Comparison of ENCODE assay signal across 9 mouse cellular contexts in genomic region chr7:27765176-27765886, GRCm38 (mm10). TPM values are rescaled to one million over a fixed set of nuclear protein-coding genes. Genes with fewer than 3 reads are reported as not detected.
DNase-seq lines count a peak whose midpoint lies in the region; ATAC-seq and TF ChIP-seq lines count a peak whose summit lies in the region.
"Had no signal": no experiment of that assay in that cellular context is flagged by ENCODE, and none has a peak within 500 bp of the region (broad histone marks: within the 10 kb centered on the region; RNA-seq: fewer than 3 reads in every experiment).

No protein-coding gene starts in this region.

- no peak for TF ChIP-seq POLR2A in kidney, adult 2 months (IDR thresholded peaks at IDR 0.05; ENCODE audit: low read depth, low read length)

- H3K9me3 ChIP-seq in kidney, embryonic 14.5 days (ENCODE audit: control insufficient read depth, low read length): no peaks in the 10 kb centered on the region
- no peaks in the 10 kb centered on the region for H3K9me3 ChIP-seq in forebrain, embryonic 13.5 days (replicated peaks)
- no peaks in the 10 kb centered on the region for H3K9me3 ChIP-seq in limb, embryonic 15.5 days
- no peaks in the 10 kb centered on the region; the same call in 1 of the 2 replicates for H3K9me3 ChIP-seq in neural tube, embryonic 13.5 days

- no peak for TF ChIP-seq CTCF in kidney, adult 2 months (conservative IDR thresholded peaks at IDR 0.05; ENCODE audit: insufficient read depth, insufficient read length, low read depth, low read length)

- peak overlapping the region; percentile 2; the same call in 1 of the 2 replicates for H3K9ac ChIP-seq in kidney, embryonic 14.5 days (ENCODE audit: low read depth, low read length)
- H3K9ac ChIP-seq in forebrain, embryonic 13.5 days: peak overlapping the region; percentile 16; the same call in 1 of the 2 replicates
- no peak overlapping the region for H3K9ac ChIP-seq in limb, embryonic 15.5 days
- H3K9ac ChIP-seq in neural tube, embryonic 13.5 days: peak overlapping the region; percentile 54

- ATAC-seq in kidney, embryonic 14.5 days (ENCODE audit: low FRiP score, low TSS enrichment): 0 out of 2 replicates have a peak, but pooled peaks have one; percentile 57
- ATAC-seq in forebrain, embryonic 13.5 days: no peak; the same call in 1 of the 2 replicates
- no peak for ATAC-seq in limb, embryonic 15.5 days (ENCODE audit: insufficient number of reproducible peaks, low FRiP score, low TSS enrichment, low read depth)
- no peak for ATAC-seq in neural tube, embryonic 13.5 days (ENCODE audit: low read depth)

- no peaks in the 10 kb centered on the region for H3K36me3 ChIP-seq in kidney, embryonic 14.5 days (ENCODE audit: control insufficient read depth, insufficient read depth, low read length)
- H3K36me3 ChIP-seq in kidney, adult 2 months (ENCODE audit: control insufficient read depth, insufficient read depth, low read length): no peaks in the 10 kb centered on the region
- H3K36me3 ChIP-seq in forebrain, embryonic 13.5 days (ENCODE audit: poor library complexity, severe bottlenecking): no peaks in the 10 kb centered on the region
- no peaks in the 10 kb centered on the region for H3K36me3 ChIP-seq in limb, embryonic 15.5 days
- H3K36me3 ChIP-seq in neural tube, embryonic 13.5 days: no peaks in the 10 kb centered on the region

- DNase-seq in kidney, adult 2 months: no peak
- no peak for DNase-seq in gastrocnemius, postnatal 25 days
- DNase-seq in layer of hippocampus, adult 11-12 months (ENCODE audit: low spot score): no peak
- DNase-seq in adipocyte (ENCODE audit: low spot score): no peak
- DNase-seq: cerebellum, postnatal 14 days had no signal

- H3K4me2 ChIP-seq in kidney, embryonic 14.5 days (replicated peaks; ENCODE audit: low read depth, low read length): peak overlapping the region; percentile 48
- peak overlapping the region; percentile 56 for H3K4me2 ChIP-seq in forebrain, embryonic 13.5 days
- H3K4me2 ChIP-seq in limb, embryonic 15.5 days: peak overlapping the region; percentile 47
- H3K4me2 ChIP-seq in neural tube, embryonic 13.5 days: peak overlapping the region; percentile 52

- peak overlapping the region; percentile 14 for H3K4me3 ChIP-seq in kidney, embryonic 14.5 days (ENCODE audit: low read length)
- no peak overlapping the region for H3K4me3 ChIP-seq in kidney, adult 2 months (ENCODE audit: insufficient read depth, low read depth, low read length)
- peak overlapping the region; percentile 31 for H3K4me3 ChIP-seq in forebrain, embryonic 13.5 days
- peak overlapping the region; percentile 30 for H3K4me3 ChIP-seq in limb, embryonic 15.5 days
- H3K4me3 ChIP-seq in neural tube, embryonic 13.5 days: peak overlapping the region; percentile 29

- WGBS in kidney, embryonic 14.5 days: 17% methylated on average over 17 of the region's 17 CpGs
- WGBS in kidney, adult 2 months: 8% methylated on average over 17 of the region's 17 CpGs
- WGBS in forebrain, embryonic 13.5 days: 17% methylated on average over 16 of the region's 17 CpGs
- 9% methylated on average over 17 of the region's 17 CpGs for WGBS in limb, embryonic 15.5 days
- 17% methylated on average over 17 of the region's 17 CpGs for WGBS in neural tube, embryonic 13.5 days

- peaks cover 2% of the 10 kb centered on the region; the same call in 1 of the 2 replicates for H3K27me3 ChIP-seq in kidney, embryonic 14.5 days (ENCODE audit: control insufficient read depth, insufficient read depth, low read length)
- H3K27me3 ChIP-seq in kidney, adult 2 months (replicated peaks; ENCODE audit: control insufficient read depth, insufficient read depth, low read length): no peaks in the 10 kb centered on the region
- H3K27me3 ChIP-seq in forebrain, embryonic 13.5 days: no peaks in the 10 kb centered on the region
- no peaks in the 10 kb centered on the region for H3K27me3 ChIP-seq in limb, embryonic 15.5 days
- no peaks in the 10 kb centered on the region for H3K27me3 ChIP-seq in neural tube, embryonic 13.5 days

- H3K4me1 ChIP-seq in kidney, embryonic 14.5 days (ENCODE audit: control insufficient read depth, insufficient read depth, low read length): no peaks in the 10 kb centered on the region
- no peaks in the 10 kb centered on the region for H3K4me1 ChIP-seq in kidney, adult 2 months (ENCODE audit: control insufficient read depth, insufficient read depth, low read length)
- H3K4me1 ChIP-seq in forebrain, embryonic 13.5 days: peaks cover 4% of the 10 kb centered on the region; the same call in 1 of the 2 replicates
- H3K4me1 ChIP-seq in limb, embryonic 15.5 days: 0 out of 2 replicates have a peak, but pooled peaks cover 4% of the 10 kb centered on the region
- H3K4me1 ChIP-seq in neural tube, embryonic 13.5 days (replicated peaks): no peaks in the 10 kb centered on the region

- no peak overlapping the region for H3K27ac ChIP-seq in kidney, embryonic 14.5 days (ENCODE audit: low read depth, low read length)
- H3K27ac ChIP-seq in kidney, adult 2 months (ENCODE audit: insufficient read depth, low read depth, low read length): no peak overlapping the region
- no peak overlapping the region for H3K27ac ChIP-seq in forebrain, embryonic 13.5 days
- H3K27ac ChIP-seq in limb, embryonic 15.5 days: no peak overlapping the region
- H3K27ac ChIP-seq in neural tube, embryonic 13.5 days (replicated peaks): no peak overlapping the region

RNA-seq across cellular contexts. Expression of gene Zfp60, which starts 34.1 kb away (rescaled TPM):
- 26.7 and 41.5 TPM in 2 replicates for polyA plus RNA-seq in kidney, embryonic 14.5 days (2014; fragmentation: Nextera tagmentation; extraction: Ambion mirVana)
- 1.7 and 2.4 TPM in 2 replicates for polyA plus RNA-seq in kidney, adult 2 months (2012; rRNA removed)
- 116 and 129 TPM in 2 replicates for polyA plus RNA-seq in forebrain, embryonic 13.5 days (2015; fragmentation: Nextera tagmentation; extraction: Ambion mirVana)
- 29.0 and 32.3 TPM in 2 replicates for polyA plus RNA-seq in limb, embryonic 15.5 days (2015; fragmentation: Nextera tagmentation; extraction: Ambion mirVana)
- 104 and 121 TPM in 2 replicates for polyA plus RNA-seq in neural tube, embryonic 13.5 days (2015; fragmentation: Nextera tagmentation; extraction: Ambion mirVana)
- total RNA-seq in gastrocnemius, postnatal 25 days (2021): 1 to 10 TPM; 5.0 to 6.2 TPM

RNA-seq across cellular contexts. Expression of gene Zfp626, which starts 41.7 kb away (rescaled TPM):
- 2.0 and 2.5 TPM in 2 replicates for polyA plus RNA-seq in kidney, embryonic 14.5 days (2014; fragmentation: Nextera tagmentation; extraction: Ambion mirVana)
- polyA plus RNA-seq in kidney, adult 2 months (2012; rRNA removed): 0.62 and 0.88 TPM in 2 replicates
- 2.9 and 3.2 TPM in 2 replicates for polyA plus RNA-seq in forebrain, embryonic 13.5 days (2015; fragmentation: Nextera tagmentation; extraction: Ambion mirVana)
- 1.8 and 2.0 TPM in 2 replicates for polyA plus RNA-seq in limb, embryonic 15.5 days (2015; fragmentation: Nextera tagmentation; extraction: Ambion mirVana)
- 2.3 and 2.9 TPM in 2 replicates for polyA plus RNA-seq in neural tube, embryonic 13.5 days (2015; fragmentation: Nextera tagmentation; extraction: Ambion mirVana)
- total RNA-seq in gastrocnemius, postnatal 25 days (2021): 1 to 10 TPM; 3.8 to 3.9 TPM
